Mouse (Mus musculus): ENCODE data around the gene Ankmy2. TPM values are rescaled to one million over a fixed set of nuclear protein-coding genes. Genes with fewer than 3 reads are reported as not detected.
"Not testable (repeated sequence)": the region's sequence is repeated elsewhere in the genome, so short reads cannot be mapped to it uniquely, and the experiment has no call there.

The Ankmy2 gene
- polyA plus RNA-seq, 1 experiment from 2014 or later: 33.3 TPM

DNA sequence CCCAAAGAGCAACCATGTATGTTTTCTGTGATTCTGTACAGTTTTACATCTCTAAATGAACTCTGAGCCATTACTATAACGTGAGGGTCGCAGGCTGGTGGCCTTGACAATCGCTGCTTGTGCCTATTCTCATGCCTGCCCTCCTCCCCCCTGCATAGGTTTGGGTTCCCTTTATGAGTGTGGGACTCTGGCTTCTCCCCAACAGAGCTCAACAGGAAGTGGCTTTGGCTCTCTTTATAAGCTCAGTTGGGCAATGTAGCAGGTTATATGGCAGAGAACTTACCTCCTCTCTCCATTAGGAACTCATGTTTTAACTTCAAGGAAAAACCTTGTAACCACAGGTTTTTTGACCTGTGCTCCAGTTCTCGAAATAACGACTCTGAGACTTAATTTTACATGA is 33.4 kb downstream of the Ankmy2 start:
- H3K36me3 ChIP-seq (ENCODE audit: control insufficient read depth, insufficient read depth, low read length): peaks cover 85% of the 10 kb centered on the region
- no peak for ATAC-seq (ENCODE audit: insufficient number of reproducible peaks, insufficient read depth, low FRiP score, low read depth)
- no peaks in the 10 kb centered on the region for H3K9me3 ChIP-seq (ENCODE audit: control insufficient read depth, low read length)
- H3K27ac ChIP-seq (replicated peaks in 1 of 2; ENCODE audit: control insufficient read depth in 1 of 2, insufficient read depth in 1 of 2, low read depth in 2 of 2, low read length in 2 of 2): no peak overlapping the region
- no peak overlapping the region for H3K4me3 ChIP-seq (ENCODE audit: control insufficient read depth in 1 of 2, insufficient read depth in 1 of 2, low read depth in 1 of 2, low read length in 2 of 2)
- H3K4me2 ChIP-seq (ENCODE audit: low read length): no peak overlapping the region
- H3K4me1 ChIP-seq (ENCODE audit: control insufficient read depth in 2 of 2, insufficient read depth in 2 of 2, low read length in 2 of 2): no peaks in the 10 kb centered on the region
- no peak overlapping the region for H3K9ac ChIP-seq (ENCODE audit: low read length)
- WGBS: 93% methylated on average over 5 of the region's 5 CpGs
- no peaks in the 10 kb centered on the region for H3K27me3 ChIP-seq (ENCODE audit: control insufficient read depth, insufficient read depth, low read length)

DNA sequence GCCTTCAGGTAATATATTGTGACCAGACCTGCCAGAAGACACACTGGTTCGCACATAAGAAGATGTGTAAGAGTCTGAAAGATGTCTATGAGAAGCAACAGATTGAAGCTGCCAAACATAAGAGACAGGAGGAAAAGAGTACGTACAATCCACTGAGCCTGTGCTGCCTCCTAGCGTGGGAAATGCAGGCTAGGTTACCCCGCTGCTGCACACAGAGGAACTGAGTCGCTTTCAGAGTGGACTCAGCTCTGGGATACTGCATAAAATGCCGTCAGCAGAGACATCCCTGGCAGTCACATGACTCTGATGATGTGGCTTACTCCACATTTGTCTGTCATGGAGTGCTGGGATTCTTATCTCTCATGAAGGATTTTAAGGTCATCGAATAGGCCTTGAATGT is 38.1 kb downstream of the Ankmy2 start:
- Histone ChIP-seq H3K27me3 (ENCODE audit: control insufficient read depth, insufficient read depth, low read length) (no peaks in the 10 kb centered on the region), H3K4me1 (ENCODE audit: control insufficient read depth in 2 of 2, insufficient read depth in 2 of 2, low read length in 2 of 2) (no peaks in the 10 kb centered on the region), H3K9me3 (ENCODE audit: control insufficient read depth, low read length) (peaks cover 11% of the 10 kb centered on the region), H3K4me2 (ENCODE audit: low read length) (no peak overlapping the region), H3K4me3 (ENCODE audit: control insufficient read depth in 1 of 2, insufficient read depth in 1 of 2, low read depth in 1 of 2, low read length in 2 of 2) (no peak overlapping the region), H3K27ac (replicated peaks in 1 of 2; ENCODE audit: control insufficient read depth in 1 of 2, insufficient read depth in 1 of 2, low read depth in 2 of 2, low read length in 2 of 2) (no peak overlapping the region), H3K36me3 (ENCODE audit: control insufficient read depth, insufficient read depth, low read length) (peaks cover 79% of the 10 kb centered on the region), H3K9ac (ENCODE audit: low read length) (no peak overlapping the region)
- 91% methylated on average over 7 of the region's 7 CpGs for WGBS
- no peak for ATAC-seq (ENCODE audit: insufficient number of reproducible peaks, insufficient read depth, low FRiP score, low read depth)

DNA sequence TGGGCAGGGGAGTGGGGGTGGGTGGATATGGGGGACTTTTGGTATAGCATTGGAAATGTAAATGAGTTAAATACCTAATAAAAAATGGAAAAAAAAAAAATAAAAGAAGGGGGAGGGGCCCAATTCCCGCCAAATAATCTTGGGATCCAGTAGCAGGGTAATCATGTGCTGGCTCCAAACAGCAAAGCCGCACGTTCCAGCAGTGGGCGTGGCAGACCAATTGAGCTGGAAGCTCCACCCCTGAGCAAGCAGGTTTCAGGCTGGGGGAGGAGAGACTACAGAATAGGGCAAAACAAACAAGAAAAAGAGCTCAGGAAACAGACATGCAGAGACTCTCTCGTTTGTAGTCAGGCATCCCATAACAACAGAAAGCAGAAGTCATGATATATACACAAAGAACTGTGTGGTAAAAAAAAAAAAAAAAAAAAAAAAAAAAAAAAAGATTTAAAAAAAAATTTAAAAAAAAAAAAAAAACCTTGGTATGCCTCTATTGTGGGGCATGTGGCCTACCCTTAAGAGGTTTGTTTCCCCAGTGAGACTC is 48.7 kb downstream of the Ankmy2 start:
- H3K27me3 ChIP-seq (ENCODE audit: control insufficient read depth, insufficient read depth, low read length); H3K4me1 ChIP-seq (ENCODE audit: control insufficient read depth in 2 of 2, insufficient read depth in 2 of 2, low read length in 2 of 2); ATAC-seq (ENCODE audit: insufficient number of reproducible peaks, insufficient read depth, low FRiP score, low read depth); H3K36me3 ChIP-seq (ENCODE audit: control insufficient read depth, insufficient read depth, low read length); H3K9ac ChIP-seq (ENCODE audit: low read length); H3K4me3 ChIP-seq (ENCODE audit: control insufficient read depth in 1 of 2, insufficient read depth in 1 of 2, low read depth in 1 of 2, low read length in 2 of 2); H3K9me3 ChIP-seq (ENCODE audit: control insufficient read depth, low read length); H3K27ac ChIP-seq (replicated peaks in 1 of 2; ENCODE audit: control insufficient read depth in 1 of 2, insufficient read depth in 1 of 2, low read depth in 2 of 2, low read length in 2 of 2); H3K4me2 ChIP-seq (ENCODE audit: low read length): not testable (repeated sequence)
- WGBS: 54% methylated on average over 5 of the region's 5 CpGs

DNA sequence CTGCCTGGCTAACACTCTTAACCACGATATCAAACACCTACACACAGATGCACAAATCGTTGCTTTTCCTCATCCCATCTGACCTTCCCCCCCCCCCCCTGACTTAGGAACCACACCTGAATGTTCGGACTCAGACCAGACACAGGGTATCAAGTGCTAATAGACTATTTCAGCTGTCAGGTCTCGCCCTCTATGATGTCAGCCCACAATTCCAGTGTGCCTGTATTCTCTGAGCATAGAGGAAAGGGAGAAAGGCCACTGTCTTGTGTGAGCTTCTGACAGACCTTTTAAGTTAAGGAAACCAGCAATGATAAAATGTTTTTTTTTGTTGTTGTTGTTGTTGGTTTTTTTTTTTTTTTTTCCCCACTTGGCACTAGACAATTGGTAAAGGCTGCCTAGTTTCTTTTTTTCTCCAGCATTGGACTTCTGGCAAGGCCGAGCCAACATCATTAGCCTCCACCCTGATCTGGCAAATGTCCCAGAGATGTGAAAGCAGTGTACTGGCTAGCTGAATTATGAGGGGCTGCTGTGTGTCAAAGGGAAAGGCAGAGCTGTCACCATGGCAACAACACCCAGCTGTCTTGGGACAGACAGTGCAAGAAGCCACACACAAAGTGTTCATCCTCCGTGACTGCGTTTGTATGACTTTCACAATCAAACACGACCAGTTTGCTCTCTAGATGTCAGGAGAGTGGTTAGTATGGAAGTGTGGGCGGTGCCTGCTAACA is 50.3 kb downstream of the Ankmy2 start:
- peak; percentile 56; the same call in 1 of the 2 replicates for ATAC-seq (ENCODE audit: insufficient number of reproducible peaks, insufficient read depth, low FRiP score, low read depth)
- Histone ChIP-seq H3K27ac (replicated peaks in 1 of 2; ENCODE audit: control insufficient read depth in 1 of 2, insufficient read depth in 1 of 2, low read depth in 2 of 2, low read length in 2 of 2) (no peak overlapping the region), H3K4me1 (ENCODE audit: control insufficient read depth in 2 of 2, insufficient read depth in 2 of 2, low read length in 2 of 2) (peaks cover 0 to 7% of the 10 kb centered on the region in 2 experiments; a peak in 2 of 4 replicates), H3K9me3 (ENCODE audit: control insufficient read depth, low read length) (no peaks in the 10 kb centered on the region), H3K27me3 (ENCODE audit: control insufficient read depth, insufficient read depth, low read length) (no peaks in the 10 kb centered on the region), H3K36me3 (ENCODE audit: control insufficient read depth, insufficient read depth, low read length) (no peaks in the 10 kb centered on the region), H3K4me3 (ENCODE audit: control insufficient read depth in 1 of 2, insufficient read depth in 1 of 2, low read depth in 1 of 2, low read length in 2 of 2) (0 out of 4 replicates have a peak overlapping the region, but pooled peaks of 1 of the 2 experiments have one; percentile 7), H3K4me2 (ENCODE audit: low read length) (peak overlapping the region; percentile 47), H3K9ac (ENCODE audit: low read length) (peak overlapping the region; percentile 17; the same call in 1 of the 2 replicates)
- 44% methylated on average over 9 of the region's 9 CpGs for WGBS

DNA sequence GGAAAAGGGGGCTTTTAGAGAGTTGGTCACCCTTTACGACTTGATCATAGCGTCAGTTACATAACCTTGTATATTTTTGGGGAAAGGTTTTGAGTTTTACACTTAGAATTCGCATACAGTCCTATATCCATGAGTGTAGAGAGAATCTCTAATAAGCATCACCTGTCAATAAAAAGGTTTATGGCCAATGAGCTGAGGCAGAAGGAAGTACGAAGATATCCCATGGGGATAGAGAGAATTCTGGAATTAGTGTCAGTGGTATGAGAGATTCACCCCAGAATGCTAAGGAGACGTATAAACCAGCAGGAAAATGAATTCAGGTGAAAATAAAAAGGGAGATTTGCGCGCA is 50.9 kb downstream of the Ankmy2 start:
- Histone ChIP-seq H3K27me3 (ENCODE audit: control insufficient read depth, insufficient read depth, low read length) (no peaks in the 10 kb centered on the region), H3K9ac (ENCODE audit: low read length) (no peak overlapping the region), H3K36me3 (ENCODE audit: control insufficient read depth, insufficient read depth, low read length) (no peaks in the 10 kb centered on the region), H3K4me2 (ENCODE audit: low read length) (peak overlapping the region; percentile 47), H3K9me3 (ENCODE audit: control insufficient read depth, low read length) (no peaks in the 10 kb centered on the region), H3K4me1 (ENCODE audit: control insufficient read depth in 2 of 2, insufficient read depth in 2 of 2, low read length in 2 of 2) (peaks cover 0 to 7% of the 10 kb centered on the region in 2 experiments; a peak in 2 of 4 replicates), H3K27ac (replicated peaks in 1 of 2; ENCODE audit: control insufficient read depth in 1 of 2, insufficient read depth in 1 of 2, low read depth in 2 of 2, low read length in 2 of 2) (no peak overlapping the region), H3K4me3 (ENCODE audit: control insufficient read depth in 1 of 2, insufficient read depth in 1 of 2, low read depth in 1 of 2, low read length in 2 of 2) (no peak overlapping the region)
- WGBS: 81% methylated on average over 7 of the region's 7 CpGs
- ATAC-seq (ENCODE audit: insufficient number of reproducible peaks, insufficient read depth, low FRiP score, low read depth): no peak

DNA sequence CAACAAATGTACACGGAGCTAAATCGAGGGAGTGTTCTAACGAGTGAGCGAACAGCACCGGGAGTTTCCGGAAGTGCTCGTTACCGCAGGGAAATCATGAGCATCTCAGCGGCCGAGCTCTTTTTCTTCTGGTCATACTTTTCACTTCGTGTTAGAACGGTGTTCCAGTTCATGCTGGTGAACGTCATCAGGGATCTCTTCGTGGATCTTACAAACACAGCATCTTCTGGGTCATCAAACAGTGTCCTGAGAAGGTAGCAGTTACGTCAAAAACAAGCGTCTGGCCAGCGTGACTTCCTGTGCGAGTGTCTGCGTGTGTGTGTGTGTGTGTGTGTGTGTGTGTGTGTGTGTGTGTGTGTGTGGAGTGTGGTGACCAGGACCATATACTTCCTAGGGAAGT is 51.5 kb downstream of the Ankmy2 start:
- no peaks in the 10 kb centered on the region for H3K36me3 ChIP-seq (ENCODE audit: control insufficient read depth, insufficient read depth, low read length)
- H3K4me3 ChIP-seq (ENCODE audit: control insufficient read depth in 1 of 2, insufficient read depth in 1 of 2, low read depth in 1 of 2, low read length in 2 of 2): no peak overlapping the region
- H3K27me3 ChIP-seq (ENCODE audit: control insufficient read depth, insufficient read depth, low read length): no peaks in the 10 kb centered on the region
- WGBS: 70% methylated on average over 19 of the region's 19 CpGs
- H3K4me1 ChIP-seq (ENCODE audit: control insufficient read depth in 2 of 2, insufficient read depth in 2 of 2, low read length in 2 of 2): peaks cover 0 to 7% of the 10 kb centered on the region in 2 experiments; a peak in 2 of 4 replicates
- H3K4me2 ChIP-seq (ENCODE audit: low read length): no peak overlapping the region
- no peak for ATAC-seq (ENCODE audit: insufficient number of reproducible peaks, insufficient read depth, low FRiP score, low read depth)
- H3K9ac ChIP-seq (ENCODE audit: low read length): no peak overlapping the region
- no peaks in the 10 kb centered on the region for H3K9me3 ChIP-seq (ENCODE audit: control insufficient read depth, low read length)
- H3K27ac ChIP-seq (replicated peaks in 1 of 2; ENCODE audit: control insufficient read depth in 1 of 2, insufficient read depth in 1 of 2, low read depth in 2 of 2, low read length in 2 of 2): no peak overlapping the region

DNA sequence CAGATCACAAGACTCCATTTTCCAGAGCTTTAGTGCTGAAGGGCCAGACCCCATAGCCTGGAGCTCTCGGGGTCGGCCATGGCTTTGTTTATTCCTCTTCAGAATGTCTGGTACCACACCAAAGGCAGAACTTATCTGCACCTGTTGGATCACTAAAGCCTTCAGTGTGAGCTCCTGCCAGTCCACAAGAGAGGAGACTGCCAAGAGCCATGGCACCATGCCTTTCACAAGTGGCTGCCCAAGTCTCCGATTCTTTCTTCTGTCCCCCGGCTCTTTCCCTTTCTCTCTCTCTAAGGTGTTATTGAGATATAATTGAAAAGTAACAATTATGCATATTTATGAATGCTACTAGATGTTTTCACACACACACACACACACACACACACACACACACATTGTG is 53.2 kb downstream of the Ankmy2 start:
- no peak for ATAC-seq (ENCODE audit: insufficient number of reproducible peaks, insufficient read depth, low FRiP score, low read depth)
- 76% methylated on average over 4 of the region's 4 CpGs for WGBS
- Histone ChIP-seq H3K9ac (ENCODE audit: low read length) (no peak overlapping the region), H3K36me3 (ENCODE audit: control insufficient read depth, insufficient read depth, low read length) (no peaks in the 10 kb centered on the region), H3K4me3 (ENCODE audit: control insufficient read depth in 1 of 2, insufficient read depth in 1 of 2, low read depth in 1 of 2, low read length in 2 of 2) (no peak overlapping the region), H3K27ac (replicated peaks in 1 of 2; ENCODE audit: control insufficient read depth in 1 of 2, insufficient read depth in 1 of 2, low read depth in 2 of 2, low read length in 2 of 2) (no peak overlapping the region), H3K4me1 (ENCODE audit: control insufficient read depth in 2 of 2, insufficient read depth in 2 of 2, low read length in 2 of 2) (peaks cover 0 to 7% of the 10 kb centered on the region in 2 experiments; a peak in 2 of 4 replicates), H3K9me3 (ENCODE audit: control insufficient read depth, low read length) (no peaks in the 10 kb centered on the region), H3K4me2 (ENCODE audit: low read length) (no peak overlapping the region), H3K27me3 (ENCODE audit: control insufficient read depth, insufficient read depth, low read length) (no peaks in the 10 kb centered on the region)

All from heart, embryonic 14.5 days (tissue).